Mouse (Mus musculus) megakaryocyte, embryonic 14.5 days (primary cell): Measurements from ENCODE around the gene Gif.

Source experiments
- FLI1 ChIP-seq: IDR thresholded peaks from 2 replicates; pipeline ENCODE4 v1.6.1; 2012; ENCODE audit warnings: low read length, inconsistent platforms, mixed read lengths
- GATA1 ChIP-seq: IDR thresholded peaks from 3 replicates; pipeline ENCODE4 v1.6.1; 2012; ENCODE audit warnings: mixed read lengths, low read length, inconsistent platforms, borderline replicate concordance

DNA sequence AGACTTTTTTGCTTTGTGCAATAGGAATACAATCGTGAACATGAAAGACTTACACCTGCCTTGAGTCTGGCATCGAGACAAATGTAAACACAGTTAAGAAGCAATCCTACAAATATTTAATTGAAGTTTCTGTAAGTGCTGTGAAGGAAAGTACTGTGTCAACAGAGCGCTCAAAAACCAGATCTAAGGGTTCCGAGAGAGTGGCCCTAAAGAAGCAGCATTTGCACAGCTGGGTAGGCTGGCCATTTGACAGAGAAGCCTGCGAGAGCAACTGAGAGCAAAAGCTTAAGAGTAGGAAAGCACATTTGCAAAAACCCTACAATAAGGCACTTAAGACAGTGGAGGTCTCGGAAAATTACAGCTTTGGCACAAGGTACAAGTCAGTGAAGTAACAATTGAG is 23.1 kb upstream of the Gif start:
- TF ChIP-seq GATA1 (no peak), FLI1 (no peak)
